Mouse (Mus musculus): Measurements from ENCODE around the gene Nacc1.

DNA sequence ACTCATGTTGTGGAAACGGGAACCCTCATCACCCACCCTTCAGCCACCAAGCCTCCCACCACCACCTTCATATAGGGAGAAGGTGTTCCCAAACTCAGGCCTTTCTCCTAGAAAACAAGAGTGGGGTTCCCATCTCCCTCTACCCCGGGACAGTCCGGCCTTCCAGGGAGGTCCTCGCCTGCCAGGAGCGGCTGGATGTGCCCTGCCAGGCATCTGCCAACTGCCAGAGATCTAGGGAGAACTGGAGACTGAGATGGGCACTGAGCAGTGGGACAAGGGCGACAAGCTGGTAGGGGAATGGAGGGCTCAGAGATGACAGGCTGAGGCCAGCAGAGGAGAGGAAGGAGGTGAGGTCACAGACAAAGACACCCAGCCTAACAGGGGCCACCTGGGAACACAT is 46.3 kb upstream of the Nacc1 start:
- no peak for TF ChIP-seq ZC3H11A (IDR thresholded peaks at IDR 0.05; ENCODE audit: borderline replicate concordance, low read depth, low read length)
- TF ChIP-seq MAFK (IDR thresholded peaks at IDR 0.05; ENCODE audit: insufficient read depth, low read depth, low read length): no peak
- TF ChIP-seq ZNF384 (IDR thresholded peaks at IDR 0.05; ENCODE audit: low read depth, low read length): no peak

All from ES-E14 (cell line).